Mouse (Mus musculus): Measurements from ENCODE around the gene Larp7. TPM values are rescaled to one million over a fixed set of nuclear protein-coding genes. Genes with fewer than 3 reads are reported as not detected.

Gene Larp7
- 20.5 and 23.1 TPM in 2 replicates for polyA plus RNA-seq (2015; fragmentation: Nextera tagmentation; extraction: Ambion mirVana)

DNA sequence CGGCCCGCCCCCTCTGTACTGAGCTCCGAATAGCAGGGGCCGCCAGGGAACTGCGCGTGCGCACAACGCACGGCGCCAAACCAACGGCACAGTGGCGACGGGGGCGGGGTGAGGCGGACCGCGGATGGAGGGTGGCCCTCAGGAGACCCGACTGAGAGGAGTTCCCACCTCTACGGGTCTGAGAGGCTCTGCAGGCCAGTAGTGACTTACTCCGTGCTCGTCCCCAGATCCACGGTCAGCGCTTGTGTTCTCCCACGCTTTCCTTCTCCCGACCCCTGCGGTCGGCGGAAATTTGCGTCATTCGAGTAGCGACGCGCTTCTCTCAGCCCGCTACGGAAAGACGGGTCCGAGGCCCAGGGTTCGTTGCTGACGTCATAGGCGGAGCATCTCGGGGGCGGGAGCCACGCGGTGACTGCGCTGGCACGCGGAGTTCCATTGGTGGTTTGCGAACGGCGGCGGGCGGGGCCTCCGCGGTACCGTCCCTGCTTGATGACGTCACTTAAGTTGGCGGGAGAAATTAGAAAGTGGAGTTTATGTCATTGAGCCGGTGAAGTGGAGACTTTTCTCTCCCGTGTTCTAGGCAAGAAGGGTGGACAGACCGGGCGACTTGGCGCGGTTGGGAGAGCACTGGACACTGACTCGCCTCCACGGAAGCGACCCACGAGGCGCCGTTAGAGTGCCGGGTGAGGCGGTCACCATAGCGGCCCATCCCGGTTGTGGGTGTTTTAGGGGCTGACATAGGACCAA lies at the start of gene Larp7, which contains the start of gene Zgrf1:
TSS of gene Larp7 (minus strand) at position 377 of the 747 bp plus-strand sequence.
TSS of gene Zgrf1 (plus strand) at position 517 of the 747 bp plus-strand sequence.
- ATAC-seq (peak; percentile 99), DNase-seq (ENCODE audit: low spot score) (peak; percentile 99)
- Histone ChIP-seq H3K9ac (replicated peaks; ENCODE audit: low read depth) (peak within 1 kb of the TSS; percentile 30; the same call in 1 of the 2 replicates), H3K9me3 (ENCODE audit: low read length) (no peaks in the 10 kb centered on the region), H3K4me3 (ENCODE audit: low read depth, low read length) (peak within 1 kb of the TSS; percentile 65), H3K4me1 (ENCODE audit: insufficient read depth, low read depth, low read length) (no peaks in the 10 kb centered on the region), H3K27ac (ENCODE audit: low read length) (peak within 1 kb of the TSS; percentile 92), H3K4me2 (replicated peaks; ENCODE audit: low read depth, low read length) (peak within 1 kb of the TSS; percentile 75), H3K27me3 (replicated peaks; ENCODE audit: insufficient read depth, low read length) (no peaks in the 10 kb centered on the region), H3K36me3 (ENCODE audit: insufficient read depth, low read length) (no peaks in the 10 kb centered on the region)
- WGBS: under 1% methylated on average over 72 of the region's 73 CpGs
- TF ChIP-seq EP300 (IDR thresholded peaks at IDR 0.05) (peak; percentile 59; the same call in 1 of the 2 replicates), CTCF (IDR thresholded peaks at IDR 0.05) (peak; percentile 23)

DNA sequence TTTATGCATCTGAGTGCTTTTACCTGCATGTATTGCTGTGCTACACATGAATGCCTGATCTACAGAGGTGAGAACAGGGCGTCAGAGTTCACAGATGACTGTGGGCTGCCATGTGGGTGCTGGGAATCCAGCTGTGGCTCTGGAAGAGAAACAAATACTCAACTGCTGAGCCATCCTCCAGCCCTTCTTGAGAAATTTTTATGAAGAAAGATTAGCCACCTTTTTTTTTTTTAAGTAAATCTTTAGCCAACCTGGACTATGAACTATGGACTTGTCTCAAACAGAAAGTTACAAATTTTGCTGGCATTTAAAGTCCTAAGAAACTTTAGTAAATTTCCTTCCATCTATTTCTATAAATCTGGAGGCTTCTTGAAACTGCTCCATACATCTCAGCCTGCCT lies 44.0 kb upstream of the Larp7 start:
- WGBS: 96% methylated on average over 1 of the region's 1 CpGs
- no peak for ATAC-seq

DNA sequence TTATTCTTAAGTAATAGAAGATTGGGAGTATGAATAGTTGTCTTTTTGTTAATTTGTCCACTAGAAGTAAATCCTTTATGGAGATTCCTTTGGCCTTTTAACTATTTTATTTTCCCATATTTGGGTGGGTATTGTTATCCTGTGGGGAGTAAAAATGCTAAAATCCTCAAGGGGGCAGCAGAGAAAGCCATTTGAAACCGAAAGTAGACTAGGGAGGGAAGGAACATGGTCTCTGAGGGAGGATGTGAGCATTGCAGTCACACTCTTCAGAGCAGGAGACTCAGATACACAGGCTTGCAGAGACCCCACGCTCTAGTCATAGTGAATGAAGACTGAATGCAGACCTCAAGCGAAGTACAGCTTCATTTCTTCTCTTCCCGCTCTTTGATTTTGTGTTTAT lies 19.4 kb upstream of the Larp7 start:
- H3K36me3 ChIP-seq (ENCODE audit: insufficient read depth, low read length): no peaks in the 10 kb centered on the region
- H3K4me2 ChIP-seq (replicated peaks; ENCODE audit: low read depth, low read length): no peak overlapping the region; the same call in 1 of the 2 replicates
- no peaks in the 10 kb centered on the region for H3K9me3 ChIP-seq (ENCODE audit: low read length)
- no peak overlapping the region for H3K4me3 ChIP-seq (ENCODE audit: low read depth, low read length)
- ATAC-seq (peak; percentile 86), DNase-seq (ENCODE audit: low spot score) (peak; percentile 85)
- WGBS: 60% methylated on average over 4 of the region's 4 CpGs
- H3K27me3 ChIP-seq (replicated peaks; ENCODE audit: insufficient read depth, low read length): no peaks in the 10 kb centered on the region
- H3K27ac ChIP-seq (ENCODE audit: low read length): no peak overlapping the region
- TF ChIP-seq EP300 (IDR thresholded peaks at IDR 0.05) (no peak), CTCF (IDR thresholded peaks at IDR 0.05) (peak; percentile 78)
- H3K4me1 ChIP-seq (ENCODE audit: insufficient read depth, low read depth, low read length): no peaks in the 10 kb centered on the region
- H3K9ac ChIP-seq (replicated peaks; ENCODE audit: low read depth): no peak overlapping the region

More for the DNA sequence above, 44.0 kb upstream of the Larp7 start:
- H3K9me3 ChIP-seq (ENCODE audit: low read length): no peaks in the 10 kb centered on the region
- H3K27ac ChIP-seq (ENCODE audit: low read length): no peak overlapping the region
- no peaks in the 10 kb centered on the region; the same call in 1 of the 2 replicates for H3K36me3 ChIP-seq (ENCODE audit: insufficient read depth, low read length)
- H3K4me2 ChIP-seq (replicated peaks; ENCODE audit: low read depth, low read length): no peak overlapping the region
- H3K4me1 ChIP-seq (ENCODE audit: insufficient read depth, low read depth, low read length): no peaks in the 10 kb centered on the region
- no peaks in the 10 kb centered on the region for H3K27me3 ChIP-seq (replicated peaks; ENCODE audit: insufficient read depth, low read length)
- TF ChIP-seq CTCF (IDR thresholded peaks at IDR 0.05) (no peak), EP300 (IDR thresholded peaks at IDR 0.05) (no peak)
- DNase-seq (ENCODE audit: low spot score): no peak
- no peak overlapping the region for H3K9ac ChIP-seq (replicated peaks; ENCODE audit: low read depth)
- no peak overlapping the region for H3K4me3 ChIP-seq (ENCODE audit: low read depth, low read length)

DNA sequence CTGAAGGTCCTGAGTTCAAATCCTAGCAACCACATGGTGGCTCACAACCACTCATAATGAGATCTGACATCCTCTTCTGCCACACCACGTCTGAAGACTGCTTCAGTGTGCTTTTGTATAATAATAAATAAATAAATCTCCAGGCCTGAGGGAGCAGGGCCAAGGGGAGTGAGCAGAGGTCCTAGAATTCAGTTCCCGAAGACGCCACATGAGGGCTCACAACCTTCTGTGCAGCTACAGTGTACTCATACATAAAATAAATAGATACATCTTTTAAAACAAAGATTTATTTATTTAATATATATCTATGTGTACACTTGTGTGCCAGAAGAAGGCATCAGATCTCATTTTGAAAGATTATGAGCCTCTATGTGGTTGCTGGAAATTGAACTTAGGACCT lies 12.0 kb upstream of the Larp7 start:
- ATAC-seq (no peak), DNase-seq (ENCODE audit: low spot score) (no peak)
- Histone ChIP-seq H3K9ac (replicated peaks; ENCODE audit: low read depth) (no peak overlapping the region), H3K4me2 (replicated peaks; ENCODE audit: low read depth, low read length) (no peak overlapping the region), H3K27ac (ENCODE audit: low read length) (no peak overlapping the region), H3K4me1 (ENCODE audit: insufficient read depth, low read depth, low read length) (no peaks in the 10 kb centered on the region), H3K36me3 (ENCODE audit: insufficient read depth, low read length) (peaks cover 12% of the 10 kb centered on the region), H3K27me3 (replicated peaks; ENCODE audit: insufficient read depth, low read length) (no peaks in the 10 kb centered on the region), H3K4me3 (ENCODE audit: low read depth, low read length) (no peak overlapping the region), H3K9me3 (ENCODE audit: low read length) (no peaks in the 10 kb centered on the region)
- TF ChIP-seq EP300 (IDR thresholded peaks at IDR 0.05) (no peak), CTCF (IDR thresholded peaks at IDR 0.05) (0 out of 2 replicates have a peak, but pooled peaks have one; percentile 6)
- WGBS: 67% methylated on average over 3 of the region's 3 CpGs

DNA sequence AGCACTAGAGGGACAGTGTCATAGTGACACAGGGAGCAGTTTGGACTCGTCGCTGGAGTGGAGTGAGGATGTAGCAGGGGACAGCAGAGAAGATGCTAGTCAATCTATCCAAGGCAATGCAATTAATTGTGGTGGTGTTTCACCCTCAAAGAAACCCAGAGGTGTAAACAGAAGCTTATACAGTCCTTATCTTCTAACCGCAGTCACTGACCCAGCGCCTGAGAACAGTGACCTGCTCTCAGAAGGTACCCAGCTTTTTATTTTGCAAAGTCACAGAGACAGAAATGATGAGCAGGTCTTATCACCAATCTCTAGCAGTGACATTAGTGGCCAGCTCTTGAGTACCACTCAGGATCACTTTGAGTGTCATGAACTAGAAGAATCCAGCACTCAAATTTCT lies 9.8 kb upstream of the Larp7 start:
- H3K9ac ChIP-seq (replicated peaks; ENCODE audit: low read depth): no peak overlapping the region
- DNase-seq (ENCODE audit: low spot score): no peak
- no peaks in the 10 kb centered on the region for H3K4me1 ChIP-seq (ENCODE audit: insufficient read depth, low read depth, low read length)
- no peak overlapping the region for H3K4me3 ChIP-seq (ENCODE audit: low read depth, low read length)
- TF ChIP-seq EP300 (IDR thresholded peaks at IDR 0.05) (no peak), CTCF (IDR thresholded peaks at IDR 0.05) (no peak)
- no peak overlapping the region for H3K4me2 ChIP-seq (replicated peaks; ENCODE audit: low read depth, low read length)
- H3K27me3 ChIP-seq (replicated peaks; ENCODE audit: insufficient read depth, low read length): no peaks in the 10 kb centered on the region
- 90% methylated on average over 4 of the region's 4 CpGs for WGBS
- no peak for ATAC-seq
- no peak overlapping the region for H3K27ac ChIP-seq (ENCODE audit: low read length)
- H3K9me3 ChIP-seq (ENCODE audit: low read length): no peaks in the 10 kb centered on the region
- peaks cover 12% of the 10 kb centered on the region for H3K36me3 ChIP-seq (ENCODE audit: insufficient read depth, low read length)

DNA sequence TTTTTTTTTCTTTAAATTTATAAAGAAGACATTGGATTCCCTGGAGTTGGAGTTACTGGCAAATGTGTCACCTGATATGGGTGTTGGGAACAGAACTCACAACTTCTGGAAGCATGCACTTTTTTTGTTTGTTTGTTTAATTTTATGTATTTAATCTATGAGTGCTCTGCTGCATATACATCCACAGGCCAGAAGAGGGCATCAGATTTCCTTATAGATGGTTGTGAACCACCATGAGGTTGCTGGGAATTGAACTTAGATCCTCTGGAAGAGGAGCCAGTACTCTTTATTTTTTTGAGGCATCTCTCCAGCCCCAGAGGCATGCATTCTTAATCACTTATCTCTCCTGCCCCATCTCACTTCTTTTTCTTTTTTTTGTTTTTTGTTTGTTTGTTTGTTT lies 5.1 kb upstream of the Larp7 start:
- H3K27ac ChIP-seq (ENCODE audit: low read length): no peak overlapping the region
- TF ChIP-seq CTCF (IDR thresholded peaks at IDR 0.05): peak; percentile 5; the same call in 1 of the 2 replicates
- no peak for TF ChIP-seq EP300 (IDR thresholded peaks at IDR 0.05)
- no peaks in the 10 kb centered on the region for H3K9me3 ChIP-seq (ENCODE audit: low read length)
- no peak overlapping the region for H3K4me3 ChIP-seq (ENCODE audit: low read depth, low read length)
- peaks cover 12% of the 10 kb centered on the region; the same call in 1 of the 2 replicates for H3K36me3 ChIP-seq (ENCODE audit: insufficient read depth, low read length)
- no peak overlapping the region for H3K4me2 ChIP-seq (replicated peaks; ENCODE audit: low read depth, low read length)
- H3K27me3 ChIP-seq (replicated peaks; ENCODE audit: insufficient read depth, low read length): no peaks in the 10 kb centered on the region
- DNase-seq (ENCODE audit: low spot score) (no peak), ATAC-seq (no peak)
- H3K4me1 ChIP-seq (ENCODE audit: insufficient read depth, low read depth, low read length): no peaks in the 10 kb centered on the region
- H3K9ac ChIP-seq (replicated peaks; ENCODE audit: low read depth): no peak overlapping the region
